Mouse (Mus musculus) stomach, embryonic 14.5 days (tissue): ENCODE data around the gene Fbxl3. TPM values are rescaled to one million over a fixed set of nuclear protein-coding genes. Genes with fewer than 3 reads are reported as not detected.

ENCODE experiments used
- ATAC-seq: fragments of 200-750 bp; cut with Nextera tagmentation; 2 replicates; pipeline ENCODE4 v1.8.0; 2017; ENCODE audit warnings: low read depth, moderate TSS enrichment; ENCODE audit not compliant: insufficient number of reproducible peaks, insufficient read depth, low FRiP score
- H3K27ac ChIP-seq: fragments of 300-500 bp; sonication (generic); 2 replicates; pipeline ENCODE4 v1.5.1; 2014; ENCODE audit warnings: mild to moderate bottlenecking, low read length, moderate library complexity, mixed read lengths
- H3K27me3 ChIP-seq: fragments of 300-500 bp; sonication (generic); 2 replicates; pipeline ENCODE4 v1.6.1; 2014; ENCODE audit warnings: low read length, control low read depth, mixed read lengths; ENCODE audit not compliant: control insufficient read depth, insufficient read depth
- H3K36me3 ChIP-seq: fragments of 300-500 bp; sonication (generic); 2 replicates; pipeline ENCODE4 v1.6.1; 2014; ENCODE audit warnings: mild to moderate bottlenecking, control low read depth, low read length, moderate library complexity, mixed read lengths; ENCODE audit not compliant: control insufficient read depth, insufficient read depth
- H3K4me1 ChIP-seq: fragments of 300-500 bp; sonication (generic); 2 replicates; pipeline ENCODE4 v1.6.1; 2014; ENCODE audit warnings: low read length, control low read depth, mixed read lengths; ENCODE audit not compliant: control insufficient read depth, insufficient read depth
- H3K4me2 ChIP-seq: fragments of 300-500 bp; sonication (generic); replicated peaks from 2 replicates; pipeline ENCODE4 v1.6.1; 2014; ENCODE audit warnings: low read depth, low read length, control low read depth
- H3K4me3 ChIP-seq: fragments of 300-500 bp; sonication (generic); 2 replicates; pipeline ENCODE4 v1.5.1; 2014; ENCODE audit warnings: low read depth, low read length, control low read depth
- H3K9ac ChIP-seq: fragments of 300-500 bp; sonication (generic); replicated peaks from 2 replicates; pipeline ENCODE4 v1.6.1; 2014; ENCODE audit warnings: low read depth, mild to moderate bottlenecking, control low read depth, low read length, moderate library complexity, mixed read lengths
- H3K9me3 ChIP-seq: fragments of 300-500 bp; sonication (generic); 2 replicates; pipeline ENCODE4 v1.6.1; 2016; ENCODE audit warnings: low read depth, low read length, control low read depth; ENCODE audit not compliant: control insufficient read depth
- WGBS: fragments of 180-500 bp; shearing (Covaris S2); extraction: QIAGEN DNeasy Blood & Tissue Kit; methylation state at CpG from one replicate; pipeline ENCODE4 v1.1.7; 2014; 5-methylcytosine and 5-hydroxymethylcytosine counted together
- polyA plus RNA-seq: library from polyadenylated mRNA; unstranded; fragments of >200 nt; fragmentation: Nextera tagmentation; extraction: Ambion mirVana; gene quantifications from 2 replicates; pipeline ENCODE4 v1.2.1, GENCODE M21; 2014

Gene Fbxl3
- polyA plus RNA-seq: 32.4 and 34.2 TPM in 2 replicates

DNA sequence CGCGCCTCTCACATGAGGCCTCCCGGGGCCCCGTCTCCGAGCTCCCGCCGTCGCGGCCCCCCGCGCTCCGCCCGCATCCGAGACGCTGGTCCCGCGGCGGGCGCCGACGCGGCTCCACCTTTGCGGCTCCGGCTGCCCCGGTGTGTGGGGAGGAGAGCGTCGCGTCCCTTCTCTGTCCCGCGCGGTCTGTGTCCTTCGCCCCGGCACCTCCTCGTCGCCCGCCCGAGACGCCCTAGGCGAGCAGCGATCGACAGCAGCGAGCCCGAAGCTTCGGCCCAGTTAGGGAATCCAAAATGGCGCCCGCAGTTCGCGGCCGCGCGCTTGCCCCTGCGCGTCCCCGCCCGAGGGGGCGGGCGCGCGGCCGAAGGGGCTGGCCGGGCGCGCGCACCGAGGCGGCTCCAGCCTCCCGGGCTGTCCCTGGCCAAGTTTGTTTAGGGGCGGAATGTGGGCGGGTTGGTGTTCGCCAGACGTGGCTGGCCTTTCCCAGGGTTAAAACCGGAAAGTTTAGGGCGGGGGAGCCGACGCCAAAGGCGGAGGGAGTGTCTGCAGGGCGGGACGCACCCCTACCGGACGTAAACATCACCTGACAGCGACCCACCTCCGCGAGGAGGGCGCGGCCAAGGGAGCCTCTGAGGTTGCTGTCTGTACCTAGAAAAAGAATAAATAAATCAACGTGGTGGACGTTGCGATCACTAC lies at the start of gene Fbxl3:
Gene Fbxl3, minus strand, starts transcription at position 329 of the 696 bp plus-strand sequence.
- Histone ChIP-seq H3K36me3 (no peaks in the 10 kb centered on the region; the same call in 1 of the 2 replicates), H3K9me3 (no peaks in the 10 kb centered on the region), H3K9ac (peak within 1 kb of the TSS; percentile 94), H3K4me2 (peak within 1 kb of the TSS; percentile 59), H3K27me3 (no peaks in the 10 kb centered on the region), H3K27ac (peak within 1 kb of the TSS; percentile 98), H3K4me1 (peaks cover 9% of the 10 kb centered on the region; the same call in 1 of the 2 replicates), H3K4me3 (peak within 1 kb of the TSS; percentile 80)
- 2% methylated on average over 80 of the region's 88 CpGs for WGBS
- ATAC-seq: peak; percentile 93

DNA sequence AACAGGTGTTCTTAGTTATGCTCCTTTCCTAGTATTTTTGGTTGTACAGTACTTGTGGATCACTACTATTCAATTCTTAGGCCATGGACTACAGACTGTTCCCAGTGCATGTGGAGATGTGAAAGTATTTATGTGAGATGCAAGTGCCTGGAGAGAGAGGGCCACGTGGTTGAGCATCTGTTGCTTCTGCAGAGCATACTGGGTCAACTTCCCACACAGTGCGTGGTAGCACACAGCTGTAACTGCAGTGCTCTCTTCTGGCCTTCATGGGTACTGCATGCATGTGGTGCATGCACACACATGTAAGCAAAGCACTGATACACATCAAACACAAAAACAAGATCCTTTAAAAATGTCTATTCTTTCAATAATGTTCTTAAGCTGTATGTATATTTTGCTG lies 32.6 kb upstream of the Fbxl3 start:
- Histone ChIP-seq H3K4me1 (no peaks in the 10 kb centered on the region), H3K4me2 (no peak overlapping the region), H3K36me3 (peaks cover 40% of the 10 kb centered on the region), H3K9ac (no peak overlapping the region), H3K4me3 (no peak overlapping the region), H3K9me3 (no peaks in the 10 kb centered on the region), H3K27me3 (no peaks in the 10 kb centered on the region), H3K27ac (no peak overlapping the region)
- 79% methylated on average over 2 of the region's 2 CpGs for WGBS
- peak; percentile 37; the same call in 1 of the 2 replicates for ATAC-seq

DNA sequence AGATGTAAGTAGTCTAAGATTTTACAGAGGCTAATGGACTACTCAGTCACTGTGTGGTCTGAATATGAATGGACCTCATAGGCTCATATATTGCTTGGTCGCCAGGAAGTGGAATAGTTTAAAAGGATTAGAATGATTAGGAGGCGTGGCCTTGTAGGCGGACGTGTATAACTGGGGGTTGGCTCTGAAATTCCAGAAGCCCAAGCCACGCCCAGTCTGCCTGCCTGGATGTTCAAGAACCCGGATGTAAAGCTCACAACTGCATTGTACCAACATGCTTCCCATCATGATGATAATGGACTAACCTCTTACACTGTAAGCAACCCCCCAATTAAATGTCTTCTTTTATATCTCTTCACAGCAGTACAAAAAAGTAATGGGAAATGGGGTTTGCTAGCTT lies 26.4 kb upstream of the Fbxl3 start:
- Histone ChIP-seq H3K4me2 (no peak overlapping the region), H3K9ac (no peak overlapping the region), H3K4me1 (no peaks in the 10 kb centered on the region), H3K9me3 (no peaks in the 10 kb centered on the region), H3K27me3 (no peaks in the 10 kb centered on the region), H3K4me3 (no peak overlapping the region), H3K27ac (no peak overlapping the region), H3K36me3 (peaks cover 50% of the 10 kb centered on the region)
- WGBS: 77% methylated on average over 6 of the region's 6 CpGs
- no peak for ATAC-seq

DNA sequence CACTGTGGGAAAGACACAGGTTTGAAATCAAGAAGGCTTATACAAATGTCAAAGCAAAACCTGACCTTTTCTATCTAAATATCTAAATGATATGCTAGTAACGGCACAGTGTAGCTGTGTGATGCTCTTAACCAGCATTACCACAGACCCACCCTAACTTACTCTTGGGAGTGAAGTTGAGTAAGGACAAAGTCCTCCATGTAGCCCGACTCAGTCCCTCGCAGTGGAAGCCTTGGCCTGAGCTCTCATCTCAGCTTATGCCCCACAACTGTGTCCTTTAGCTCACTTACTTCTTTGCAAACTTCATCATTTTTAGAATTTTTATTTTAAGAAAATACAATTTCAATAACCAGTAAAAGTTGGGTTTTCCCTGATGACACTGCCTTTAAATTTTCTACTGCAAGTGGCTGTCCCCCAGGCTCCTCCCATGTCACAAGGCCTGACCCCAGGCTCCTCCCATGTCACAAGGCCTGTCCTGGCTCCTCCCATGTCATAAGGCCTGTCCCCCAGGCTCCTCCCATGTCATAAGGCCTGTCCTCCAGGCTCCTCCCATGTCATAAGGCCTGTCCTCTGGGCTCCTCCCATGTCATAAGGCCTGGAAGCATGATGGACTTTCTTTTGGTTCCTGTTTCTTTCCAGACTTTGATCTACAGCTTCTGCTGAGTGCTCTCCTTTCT lies 15.8 kb upstream of the Fbxl3 start:
- no peaks in the 10 kb centered on the region for H3K27me3 ChIP-seq
- no peaks in the 10 kb centered on the region for H3K9me3 ChIP-seq
- no peak overlapping the region for H3K27ac ChIP-seq
- no peak; the same call in 1 of the 2 replicates for ATAC-seq
- peaks cover 36% of the 10 kb centered on the region for H3K36me3 ChIP-seq
- no peak overlapping the region for H3K4me2 ChIP-seq
- no peaks in the 10 kb centered on the region for H3K4me1 ChIP-seq
- no peak overlapping the region for H3K9ac ChIP-seq
- WGBS: 95% methylated on average over 3 of the region's 3 CpGs
- H3K4me3 ChIP-seq: no peak overlapping the region

DNA sequence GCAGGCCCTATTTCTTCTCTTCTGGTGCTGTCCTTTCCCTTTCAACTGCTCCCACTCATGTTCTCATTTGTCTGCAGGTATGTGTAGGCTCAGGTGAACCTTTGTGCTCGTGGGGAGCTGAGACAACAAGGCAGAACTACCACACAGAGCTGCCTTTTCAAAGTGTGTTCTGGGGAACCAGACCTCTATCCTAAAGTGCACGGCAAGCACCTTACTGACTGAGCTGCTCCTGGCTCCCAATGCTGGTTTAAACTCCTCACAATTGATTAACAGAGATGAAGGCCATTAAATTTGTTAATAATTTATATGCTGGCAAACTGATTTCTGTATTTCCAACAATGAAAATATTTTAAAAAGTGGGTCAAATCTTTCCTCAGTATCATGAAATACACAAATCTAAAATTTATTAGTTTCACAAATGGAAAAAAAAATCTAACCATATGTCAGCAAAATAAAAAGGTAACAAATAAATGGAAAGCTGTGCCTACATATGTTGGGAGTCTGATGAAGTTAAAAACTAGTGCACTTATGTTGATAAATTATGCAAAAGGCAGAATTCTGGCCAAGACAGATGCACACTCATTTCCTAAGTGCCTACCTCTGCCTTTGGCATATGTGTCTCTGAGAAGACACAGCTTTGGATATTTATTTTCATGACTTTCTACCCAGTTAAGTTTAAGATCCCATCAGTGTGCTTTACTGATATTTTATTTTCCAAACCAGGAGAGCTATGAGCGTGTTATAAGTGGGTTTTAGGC lies 13.4 kb upstream of the Fbxl3 start:
- no peaks in the 10 kb centered on the region for H3K9me3 ChIP-seq
- H3K27me3 ChIP-seq: no peaks in the 10 kb centered on the region
- H3K27ac ChIP-seq: no peak overlapping the region
- no peak for ATAC-seq
- H3K4me2 ChIP-seq: no peak overlapping the region
- H3K9ac ChIP-seq: no peak overlapping the region
- no peak overlapping the region for H3K4me3 ChIP-seq
- 90% methylated on average over 3 of the region's 3 CpGs for WGBS
- no peaks in the 10 kb centered on the region for H3K4me1 ChIP-seq
- H3K36me3 ChIP-seq: peaks cover 25% of the 10 kb centered on the region

DNA sequence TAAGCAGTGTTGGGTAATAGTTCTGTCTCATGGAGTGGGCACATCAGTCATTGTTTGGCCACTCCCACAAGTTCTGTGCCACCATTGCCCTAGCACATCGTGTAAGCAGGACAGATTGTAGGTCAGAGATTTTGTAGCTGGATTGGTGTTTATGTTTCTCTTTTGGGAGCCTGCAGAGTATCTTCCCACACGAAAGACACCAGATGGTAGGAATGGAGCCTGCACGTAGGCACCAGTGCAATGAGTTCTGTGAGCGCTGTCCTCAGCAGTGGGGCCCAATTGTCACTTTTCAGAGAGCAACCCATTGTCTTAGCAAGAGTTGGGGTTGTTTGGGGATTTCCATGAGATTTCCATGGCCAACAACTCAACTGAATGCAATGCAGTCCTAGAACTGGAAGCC lies 10.6 kb upstream of the Fbxl3 start:
- H3K27ac ChIP-seq: no peak overlapping the region
- H3K9ac ChIP-seq: no peak overlapping the region
- no peak for ATAC-seq
- 80% methylated on average over 4 of the region's 4 CpGs for WGBS
- H3K4me1 ChIP-seq: no peaks in the 10 kb centered on the region
- peaks cover 10% of the 10 kb centered on the region for H3K36me3 ChIP-seq
- H3K9me3 ChIP-seq: no peaks in the 10 kb centered on the region
- no peaks in the 10 kb centered on the region for H3K27me3 ChIP-seq
- H3K4me2 ChIP-seq: no peak overlapping the region
- H3K4me3 ChIP-seq: no peak overlapping the region

DNA sequence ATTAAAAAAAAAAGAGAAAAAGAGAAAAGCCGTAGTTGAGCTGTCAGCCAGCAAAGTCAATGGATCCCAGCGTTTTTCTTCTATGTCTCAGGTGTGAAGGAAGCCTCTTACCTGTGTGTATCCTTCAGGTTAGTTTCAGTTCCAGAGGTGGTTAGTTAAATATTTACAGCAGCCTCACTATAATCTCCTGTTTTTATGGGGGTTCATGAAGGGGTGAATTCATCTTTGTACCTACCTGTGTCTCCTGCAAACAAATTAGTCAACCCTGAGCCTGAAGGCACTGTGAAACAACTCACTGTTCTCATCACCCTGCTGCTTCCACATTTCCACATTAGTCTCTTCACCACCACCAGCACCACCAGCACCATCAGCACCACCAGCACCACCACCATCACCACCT lies 6.9 kb upstream of the Fbxl3 start:
- H3K9ac ChIP-seq: no peak overlapping the region
- H3K36me3 ChIP-seq: no peaks in the 10 kb centered on the region
- H3K4me1 ChIP-seq: no peaks in the 10 kb centered on the region
- H3K9me3 ChIP-seq: no peaks in the 10 kb centered on the region
- no peak overlapping the region for H3K4me3 ChIP-seq
- no peak overlapping the region for H3K27ac ChIP-seq
- no peak for ATAC-seq
- H3K27me3 ChIP-seq: no peaks in the 10 kb centered on the region
- 78% methylated on average over 2 of the region's 2 CpGs for WGBS
- no peak overlapping the region for H3K4me2 ChIP-seq

DNA sequence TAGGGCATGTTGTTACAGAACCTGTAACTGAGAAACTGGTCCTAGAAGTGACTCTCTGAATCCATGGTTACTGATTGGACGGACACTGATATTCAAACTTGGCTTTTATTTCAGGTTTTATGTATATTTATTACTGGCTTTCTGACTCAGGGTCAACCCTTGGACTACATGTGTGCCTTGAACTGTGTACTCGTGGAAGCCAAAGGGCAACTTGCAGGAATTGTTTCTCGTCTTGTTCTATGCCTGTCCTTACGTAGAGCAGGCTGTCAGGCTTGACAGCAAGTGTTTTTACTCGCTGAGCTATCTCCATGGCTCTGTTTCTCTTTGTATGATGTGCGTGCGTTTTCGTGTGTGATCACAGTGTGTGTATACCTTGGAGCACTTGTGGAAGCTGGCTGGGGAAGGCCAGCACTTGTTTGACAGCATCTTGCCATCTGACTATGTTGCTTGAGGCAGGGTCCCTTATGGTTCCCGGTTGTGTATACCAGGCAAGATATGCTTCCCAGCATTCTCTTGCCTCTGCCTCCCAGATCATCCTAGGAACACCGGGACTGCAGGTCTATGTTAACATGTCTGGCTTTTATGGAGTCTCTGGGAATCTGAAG lies 3.5 kb upstream of the Fbxl3 start:
- Histone ChIP-seq H3K4me1 (peaks cover 5% of the 10 kb centered on the region; the same call in 1 of the 2 replicates), H3K4me2 (no peak overlapping the region), H3K36me3 (no peaks in the 10 kb centered on the region), H3K9ac (no peak overlapping the region), H3K4me3 (no peak overlapping the region), H3K27me3 (no peaks in the 10 kb centered on the region), H3K9me3 (no peaks in the 10 kb centered on the region), H3K27ac (no peak overlapping the region)
- ATAC-seq: no peak
- WGBS: 53% methylated on average over 10 of the region's 10 CpGs
